Mouse (Mus musculus) cerebellum, adult 18-20 months (tissue): Measurements from ENCODE around the gene St6galnac3.

Source experiments
- DNase-seq, 2 experiments: peaks; one replicate each; pipeline ENCODE4 v3.0.0; 2021

St6galnac3 gene

GRCm38 (mm10) chr3:153457203-153457602, 267.8 kb downstream of the St6galnac3 start:
- no peak for DNase-seq

- no peak for DNase-seq
Observed at GRCm38 (mm10) chr3:153456227-153456626, 268.7 kb downstream of the St6galnac3 start.

- DNase-seq = no peak
Observed at GRCm38 (mm10) chr3:153453127-153454049, 271.6 kb downstream of the St6galnac3 start.

DNA sequence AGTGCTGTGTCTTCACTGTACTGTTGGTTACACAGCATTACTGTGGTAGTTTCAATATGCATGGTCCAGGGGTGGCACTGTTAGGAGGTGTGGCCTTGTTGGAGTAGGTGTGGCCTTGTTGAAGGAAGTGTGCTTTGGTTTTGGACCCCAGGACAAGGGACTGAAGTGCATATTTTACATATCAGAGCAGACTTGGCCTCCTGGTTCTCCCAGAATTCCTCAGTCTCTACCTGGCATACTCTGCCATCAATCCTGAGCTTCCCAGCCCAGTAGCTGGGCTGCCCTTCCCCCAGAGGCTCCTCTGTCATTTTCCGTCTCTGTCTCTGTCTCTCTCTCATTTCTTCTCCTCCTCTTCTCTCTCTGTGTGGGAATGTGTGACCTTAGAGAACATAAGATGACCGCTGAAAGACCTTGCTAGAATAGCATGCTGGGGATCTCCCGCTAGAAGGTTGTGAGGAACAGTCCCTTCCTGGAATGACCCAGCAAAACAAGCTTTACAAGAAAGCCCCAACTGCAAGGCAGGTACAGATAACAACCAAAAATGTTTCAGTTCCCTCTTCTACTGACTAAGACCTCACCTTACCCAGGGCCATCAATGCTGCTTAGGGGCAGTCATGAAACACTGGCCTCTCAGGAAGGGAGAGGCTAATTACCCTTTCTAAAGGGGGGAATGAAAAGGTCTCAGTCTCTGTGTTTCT, 272.5 kb downstream of the St6galnac3 start:
- DNase-seq = no peak

GRCm38 (mm10) chr3:153441329-153441728, 283.6 kb downstream of the St6galnac3 start:
- no peak for DNase-seq

GRCm38 (mm10) chr3:153436076-153437021, 288.6 kb downstream of the St6galnac3 start:
- DNase-seq = no peak

DNA sequence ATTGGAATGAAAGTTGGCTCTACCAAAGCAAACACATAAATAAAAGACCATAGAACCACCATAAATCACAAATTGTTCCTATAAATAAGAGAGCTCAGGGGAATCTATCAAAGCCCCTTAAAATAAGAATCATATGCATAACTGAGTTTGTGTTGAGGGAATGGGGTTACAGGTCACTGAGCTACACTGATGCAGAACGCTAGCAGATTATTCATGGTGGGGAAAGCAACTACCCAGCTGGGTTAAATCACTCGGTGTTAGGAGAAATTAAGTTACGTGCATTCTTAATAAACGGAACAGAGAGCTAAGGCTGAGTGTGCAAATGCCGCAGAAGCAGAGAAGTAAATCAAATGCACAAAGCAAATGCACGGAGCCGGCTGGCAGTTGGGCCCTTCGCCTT, 292.0 kb downstream of the St6galnac3 start:
- no peak for DNase-seq

GRCm38 (mm10) chr3:153432053-153432816, 292.7 kb downstream of the St6galnac3 start:
- DNase-seq = peak in 1 of 2 experiments; percentile 6

DNA sequence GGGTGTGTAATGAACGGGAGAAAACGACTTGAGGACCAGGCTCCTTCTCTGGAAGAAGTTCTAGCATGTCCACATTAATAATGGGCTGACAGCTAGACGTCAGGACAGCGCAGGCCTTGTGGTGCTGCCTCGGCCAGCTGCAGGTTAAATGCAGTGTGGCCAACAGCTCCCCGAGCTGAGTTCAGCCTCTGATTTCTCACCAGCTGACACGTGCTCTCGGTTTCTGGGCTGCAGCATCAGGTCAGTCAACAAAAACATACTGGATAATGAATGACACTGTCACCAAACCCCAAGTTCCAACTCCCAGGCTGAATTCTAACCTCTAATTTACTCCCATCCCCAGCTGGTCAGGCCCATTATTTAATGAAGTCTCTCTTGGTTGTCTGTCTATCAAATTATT, 295.1 kb downstream of the St6galnac3 start:
- DNase-seq = no peak

DNA sequence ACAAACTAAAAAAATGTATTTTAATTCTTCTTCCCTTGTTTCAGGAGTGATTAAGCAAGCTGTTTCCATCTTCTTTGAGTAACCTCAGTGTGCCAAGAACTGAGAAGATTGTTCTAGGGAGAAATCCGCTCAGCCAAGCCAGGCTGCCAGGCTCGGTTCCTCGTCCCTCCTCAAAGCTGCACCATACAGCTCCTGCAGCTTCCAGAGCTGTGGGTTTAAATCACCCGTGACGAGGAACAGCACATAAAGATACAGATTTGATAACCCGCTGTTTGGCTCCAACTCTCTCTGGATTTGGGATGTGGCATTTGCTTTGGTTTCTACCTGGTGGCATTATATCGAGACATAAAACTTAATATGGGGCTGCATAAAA, 303.1 kb downstream of the St6galnac3 start:
- DNase-seq = no peak

- no peak for DNase-seq
Observed at GRCm38 (mm10) chr3:153421060-153421917, 303.7 kb downstream of the St6galnac3 start.

DNA sequence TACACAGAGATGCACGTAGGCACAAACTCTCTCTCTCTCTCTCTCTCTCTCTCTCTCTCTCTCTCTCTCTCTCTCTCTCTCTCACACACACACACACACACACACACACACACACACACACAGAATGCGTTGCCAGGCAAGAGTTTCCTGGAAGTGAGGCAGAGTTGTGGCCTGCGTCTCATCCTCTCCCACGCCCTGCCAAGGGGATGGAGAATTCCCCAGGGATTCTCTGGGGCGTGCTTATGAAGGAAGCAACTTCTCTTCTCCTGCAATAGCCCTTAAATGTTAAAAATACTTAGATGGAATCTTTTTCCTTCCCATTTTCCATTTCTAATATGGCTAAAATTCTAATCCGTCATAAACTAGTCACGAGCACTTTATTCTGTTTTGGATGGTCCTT, 305.6 kb downstream of the St6galnac3 start:
- DNase-seq = no peak

DNA sequence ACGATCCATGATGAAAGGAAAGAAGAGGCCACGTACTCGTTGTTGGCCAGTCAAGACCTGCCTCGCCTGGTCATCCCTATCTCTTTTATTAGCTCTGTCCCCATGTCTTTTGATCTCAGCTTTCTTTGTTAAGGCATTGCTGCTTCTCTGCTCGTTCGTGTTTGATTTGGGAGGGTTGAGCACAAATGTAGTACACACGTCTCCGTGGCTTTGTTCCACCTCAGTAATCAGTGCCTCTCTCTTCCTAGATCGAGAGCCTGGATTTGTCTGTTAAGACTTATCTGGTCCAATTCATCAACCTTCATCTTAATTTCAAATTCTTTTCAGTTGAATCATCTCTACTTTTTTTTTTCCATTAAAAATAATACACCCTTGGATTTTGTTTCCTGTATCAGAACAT, 308.0 kb downstream of the St6galnac3 start:
- DNase-seq = no peak

DNA sequence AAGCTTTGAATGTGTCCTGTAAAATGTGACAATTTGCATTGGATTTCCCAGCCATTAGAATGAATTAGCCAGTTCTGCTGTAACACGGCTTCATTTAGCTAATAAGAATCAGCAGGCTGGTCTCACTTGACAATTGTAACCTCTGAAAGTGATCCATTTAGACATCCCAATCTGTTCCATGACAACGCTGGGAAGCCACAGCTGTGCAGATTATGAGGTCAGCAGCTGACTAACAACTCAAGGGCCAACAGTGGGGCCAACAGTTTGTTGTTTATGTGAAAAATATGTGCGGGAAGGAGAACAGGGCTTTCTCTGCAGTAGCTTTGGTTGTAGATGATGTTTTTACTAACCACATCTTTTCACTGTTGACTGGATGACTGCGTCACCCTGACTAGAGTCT, 308.6 kb downstream of the St6galnac3 start:
- DNase-seq = no peak

DNA sequence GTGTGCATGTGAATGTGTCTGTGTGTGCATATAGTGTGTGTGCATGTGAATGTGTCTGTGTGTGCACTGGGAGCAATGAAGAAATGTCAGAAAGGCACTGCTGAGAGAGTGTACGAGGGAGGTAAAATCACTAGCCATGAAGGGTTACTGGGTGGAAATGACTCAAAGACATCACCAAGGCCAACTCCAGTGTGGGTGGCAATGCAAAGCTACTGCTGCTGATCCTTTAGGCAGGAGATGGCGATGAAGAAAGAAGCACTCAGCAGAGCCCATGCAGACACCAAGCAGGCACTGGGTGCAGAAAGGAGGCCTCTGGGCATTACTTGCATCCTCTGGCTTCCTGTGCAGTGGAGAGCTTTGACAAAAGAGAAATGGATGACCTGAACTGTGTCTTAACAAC, 310.8 kb downstream of the St6galnac3 start:
- no peak for DNase-seq

- no peak for DNase-seq
Observed at GRCm38 (mm10) chr3:153409286-153409685, 315.7 kb downstream of the St6galnac3 start.

DNA sequence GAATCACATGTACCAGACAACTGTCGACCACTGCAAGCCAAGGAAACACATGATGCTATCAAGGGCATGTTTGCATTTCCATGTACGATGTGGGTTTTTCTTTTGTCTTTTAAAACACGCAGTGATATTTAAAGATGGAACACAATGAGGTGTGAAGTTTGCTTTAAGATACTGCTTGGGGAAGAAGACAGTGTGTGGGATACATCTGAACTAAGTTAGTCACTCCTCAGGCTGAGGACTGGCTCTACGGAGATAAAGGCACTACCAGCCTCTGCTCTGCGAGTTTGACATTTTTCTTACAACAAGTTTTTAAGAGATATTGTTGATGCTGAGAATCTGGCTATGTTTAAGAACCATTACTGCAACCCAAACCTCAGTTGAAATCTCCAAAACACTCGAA, 316.6 kb downstream of the St6galnac3 start:
- no peak for DNase-seq

- no peak for DNase-seq
Observed at GRCm38 (mm10) chr3:153407698-153408097, 317.3 kb downstream of the St6galnac3 start.

GRCm38 (mm10) chr3:153406858-153407257, 318.1 kb downstream of the St6galnac3 start:
- no peak for DNase-seq

- DNase-seq = no peak
Observed at GRCm38 (mm10) chr3:153406220-153406619, 318.8 kb downstream of the St6galnac3 start.

GRCm38 (mm10) chr3:153405643-153406042, 319.3 kb downstream of the St6galnac3 start:
- DNase-seq = no peak
